Mouse (Mus musculus): ENCODE results near the gene L3hypdh. TPM values are rescaled to one million over a fixed set of nuclear protein-coding genes. Genes with fewer than 3 reads are reported as not detected.
A peak's percentile ranks its signal among the peaks of the same experiment; 100 is the strongest.

The L3hypdh gene
- 10.5 and 14.0 TPM in 2 replicates for polyA plus RNA-seq (2012; rRNA removed)

GRCm38 (mm10) chr12:72085329-72086165 lies at the start of gene L3hypdh, which contains the start of gene Jkamp:
Gene L3hypdh, minus strand, starts transcription at chr12:72085439.
Gene Jkamp, plus strand, starts transcription at chr12:72085589.
- WGBS, result under 1% methylated on average over 60 of the region's 60 CpGs
- TF ChIP-seq POLR2A (IDR thresholded peaks at IDR 0.05; ENCODE audit: borderline replicate concordance, extremely low read depth, low read depth, low read length), result peak; percentile 51; the same call in 1 of the 2 replicates
- no peak for TF ChIP-seq CTCF (IDR thresholded peaks at IDR 0.05; ENCODE audit: insufficient read depth, low read length)
- H3K4me1 ChIP-seq (ENCODE audit: control insufficient read depth, insufficient read depth, low read length), result peaks cover 7% of the 10 kb centered on the region; the same call in 1 of the 2 replicates
- H3K4me3 ChIP-seq (replicated peaks; ENCODE audit: extremely low read depth, low read depth, low read length), result peak within 1 kb of the TSS; percentile 80
- DNase-seq, result peak; percentile 97

- TF ChIP-seq POLR2A (IDR thresholded peaks at IDR 0.05; ENCODE audit: borderline replicate concordance, extremely low read depth, low read depth, low read length) (no peak), CTCF (IDR thresholded peaks at IDR 0.05; ENCODE audit: insufficient read depth, low read length) (no peak)
- no peak overlapping the region for H3K4me3 ChIP-seq (replicated peaks; ENCODE audit: extremely low read depth, low read depth, low read length)
- 84% methylated on average over 10 of the region's 10 CpGs for WGBS
- no peak for DNase-seq
- H3K4me1 ChIP-seq (ENCODE audit: control insufficient read depth, insufficient read depth, low read length), result no peaks in the 10 kb centered on the region
These were observed 44.0 kb upstream of the L3hypdh start for GRCm38 (mm10) chr12:72129203-72129602.

GRCm38 (mm10) chr12:72115686-72116345 lies 30.6 kb upstream of the L3hypdh start:
- DNase-seq, result no peak
- H3K4me1 ChIP-seq (ENCODE audit: control insufficient read depth, insufficient read depth, low read length), result no peaks in the 10 kb centered on the region
- TF ChIP-seq CTCF (IDR thresholded peaks at IDR 0.05; ENCODE audit: insufficient read depth, low read length) (no peak), POLR2A (IDR thresholded peaks at IDR 0.05; ENCODE audit: borderline replicate concordance, extremely low read depth, low read depth, low read length) (no peak)
- 65% methylated on average over 21 of the region's 23 CpGs for WGBS
- no peak overlapping the region for H3K4me3 ChIP-seq (replicated peaks; ENCODE audit: extremely low read depth, low read depth, low read length)

GRCm38 (mm10) chr12:72115126-72115525 lies 29.9 kb upstream of the L3hypdh start:
- 65% methylated on average over 6 of the region's 6 CpGs for WGBS
- TF ChIP-seq CTCF (IDR thresholded peaks at IDR 0.05; ENCODE audit: insufficient read depth, low read length) (no peak), POLR2A (IDR thresholded peaks at IDR 0.05; ENCODE audit: borderline replicate concordance, extremely low read depth, low read depth, low read length) (no peak)
- no peak for DNase-seq
- Histone ChIP-seq H3K4me3 (replicated peaks; ENCODE audit: extremely low read depth, low read depth, low read length) (no peak overlapping the region), H3K4me1 (ENCODE audit: control insufficient read depth, insufficient read depth, low read length) (no peaks in the 10 kb centered on the region)

GRCm38 (mm10) chr12:72104525-72105281 lies 19.5 kb upstream of the L3hypdh start:
- peak; percentile 36 for DNase-seq
- Histone ChIP-seq H3K4me3 (replicated peaks; ENCODE audit: extremely low read depth, low read depth, low read length) (no peak overlapping the region), H3K4me1 (ENCODE audit: control insufficient read depth, insufficient read depth, low read length) (no peaks in the 10 kb centered on the region)
- 29% methylated on average over 14 of the region's 14 CpGs for WGBS
- TF ChIP-seq CTCF (IDR thresholded peaks at IDR 0.05; ENCODE audit: insufficient read depth, low read length) (peak; percentile 38; the same call in 1 of the 2 replicates), POLR2A (IDR thresholded peaks at IDR 0.05; ENCODE audit: borderline replicate concordance, extremely low read depth, low read depth, low read length) (no peak)

GRCm38 (mm10) chr12:72104027-72104426 lies 18.8 kb upstream of the L3hypdh start:
- no peak for DNase-seq
- TF ChIP-seq POLR2A (IDR thresholded peaks at IDR 0.05; ENCODE audit: borderline replicate concordance, extremely low read depth, low read depth, low read length) (no peak), CTCF (IDR thresholded peaks at IDR 0.05; ENCODE audit: insufficient read depth, low read length) (no peak)
- 76% methylated on average over 5 of the region's 5 CpGs for WGBS
- H3K4me3 ChIP-seq (replicated peaks; ENCODE audit: extremely low read depth, low read depth, low read length), result no peak overlapping the region
- H3K4me1 ChIP-seq (ENCODE audit: control insufficient read depth, insufficient read depth, low read length), result no peaks in the 10 kb centered on the region

- 87% methylated on average over 6 of the region's 6 CpGs for WGBS
- Histone ChIP-seq H3K4me3 (replicated peaks; ENCODE audit: extremely low read depth, low read depth, low read length) (no peak overlapping the region), H3K4me1 (ENCODE audit: control insufficient read depth, insufficient read depth, low read length) (no peaks in the 10 kb centered on the region)
- no peak for DNase-seq
- TF ChIP-seq POLR2A (IDR thresholded peaks at IDR 0.05; ENCODE audit: borderline replicate concordance, extremely low read depth, low read depth, low read length) (no peak), CTCF (IDR thresholded peaks at IDR 0.05; ENCODE audit: insufficient read depth, low read length) (no peak)
These were observed 17.5 kb upstream of the L3hypdh start for GRCm38 (mm10) chr12:72102776-72103175.

GRCm38 (mm10) chr12:72096966-72097365 lies 11.7 kb upstream of the L3hypdh start:
- WGBS, result 93% methylated on average over 8 of the region's 8 CpGs
- Histone ChIP-seq H3K4me1 (ENCODE audit: control insufficient read depth, insufficient read depth, low read length) (no peaks in the 10 kb centered on the region), H3K4me3 (replicated peaks; ENCODE audit: extremely low read depth, low read depth, low read length) (no peak overlapping the region)
- no peak for TF ChIP-seq CTCF (IDR thresholded peaks at IDR 0.05; ENCODE audit: insufficient read depth, low read length)
- no peak for TF ChIP-seq POLR2A (IDR thresholded peaks at IDR 0.05; ENCODE audit: borderline replicate concordance, extremely low read depth, low read depth, low read length)
- no peak for DNase-seq

GRCm38 (mm10) chr12:72089802-72090201 lies 4.6 kb upstream of the L3hypdh start:
- 91% methylated on average over 4 of the region's 4 CpGs for WGBS
- Histone ChIP-seq H3K4me1 (ENCODE audit: control insufficient read depth, insufficient read depth, low read length) (0 out of 2 replicates have a peak, but pooled peaks cover 5% of the 10 kb centered on the region), H3K4me3 (replicated peaks; ENCODE audit: extremely low read depth, low read depth, low read length) (no peak overlapping the region)
- TF ChIP-seq CTCF (IDR thresholded peaks at IDR 0.05; ENCODE audit: insufficient read depth, low read length) (no peak), POLR2A (IDR thresholded peaks at IDR 0.05; ENCODE audit: borderline replicate concordance, extremely low read depth, low read depth, low read length) (no peak)
- no peak for DNase-seq

Measured in lung, adult 2 months (tissue).